Mouse (Mus musculus) ES-E14 (cell line): Measurements from ENCODE around the gene Rap1gap2.

Source experiments
- HCFC1 ChIP-seq: IDR thresholded peaks from 2 replicates; pipeline ENCODE4 v1.6.1; 2012; ENCODE audit warnings: low read length, inconsistent platforms, borderline replicate concordance; ENCODE audit not compliant: insufficient read depth
- ZC3H11A ChIP-seq: IDR thresholded peaks from 2 replicates; pipeline ENCODE4 v1.6.1; 2012; ENCODE audit warnings: low read depth, mild to moderate bottlenecking, inconsistent platforms, low read length, borderline replicate concordance
- ZNF384 ChIP-seq: IDR thresholded peaks from 2 replicates; pipeline ENCODE4 v1.6.1; 2012; ENCODE audit warnings: low read depth, low read length, inconsistent platforms

GRCm38 (mm10) chr11:74546933-74547694 lies 63.6 kb downstream of the Rap1gap2 start:
- TF ChIP-seq ZC3H11A (peak; percentile 57; the same call in 1 of the 2 replicates), ZNF384 (no peak), HCFC1 (no peak)
